Mouse (Mus musculus): ENCODE measurements around the gene Tcf21. TPM values are rescaled to one million over a fixed set of nuclear protein-coding genes. Genes with fewer than 3 reads are reported as not detected.

Tcf21 gene
- polyA plus RNA-seq, 1 experiment from 2014 or later = 0.22 TPM

GRCm38 (mm10) chr10:22817976-22818375 is 2.0 kb downstream of the Tcf21 start:
- no peak overlapping the region for H3K9ac ChIP-seq (replicated peaks; ENCODE audit: low read depth, low read length)
- H3K27ac ChIP-seq (ENCODE audit: low read length) = no peak overlapping the region
- no peak for ATAC-seq
- peaks cover 6% of the 10 kb centered on the region for H3K4me1 ChIP-seq (replicated peaks; ENCODE audit: control insufficient read depth, insufficient read depth, low read length)
- WGBS = 2% methylated on average over 4 of the region's 4 CpGs
- H3K27me3 ChIP-seq (replicated peaks; ENCODE audit: control insufficient read depth, insufficient read depth, low read length) = peaks cover 70% of the 10 kb centered on the region
- no peak overlapping the region for H3K4me2 ChIP-seq (ENCODE audit: low read length)
- no peaks in the 10 kb centered on the region for H3K9me3 ChIP-seq (ENCODE audit: control insufficient read depth, low read length)
- H3K36me3 ChIP-seq (ENCODE audit: control insufficient read depth, insufficient read depth) = no peaks in the 10 kb centered on the region
- no peak overlapping the region for H3K4me3 ChIP-seq (replicated peaks; ENCODE audit: low read length)

GRCm38 (mm10) chr10:22817561-22817960 is 2.4 kb downstream of the Tcf21 start:
- no peak overlapping the region for H3K9ac ChIP-seq (replicated peaks; ENCODE audit: low read depth, low read length)
- peaks cover 6% of the 10 kb centered on the region for H3K4me1 ChIP-seq (replicated peaks; ENCODE audit: control insufficient read depth, insufficient read depth, low read length)
- H3K4me3 ChIP-seq (replicated peaks; ENCODE audit: low read length) = no peak overlapping the region
- 1% methylated on average over 18 of the region's 18 CpGs for WGBS
- peaks cover 67% of the 10 kb centered on the region for H3K27me3 ChIP-seq (replicated peaks; ENCODE audit: control insufficient read depth, insufficient read depth, low read length)
- H3K27ac ChIP-seq (ENCODE audit: low read length) = no peak overlapping the region
- H3K9me3 ChIP-seq (ENCODE audit: control insufficient read depth, low read length) = no peaks in the 10 kb centered on the region
- no peak overlapping the region for H3K4me2 ChIP-seq (ENCODE audit: low read length)
- no peaks in the 10 kb centered on the region for H3K36me3 ChIP-seq (ENCODE audit: control insufficient read depth, insufficient read depth)
- no peak for ATAC-seq

GRCm38 (mm10) chr10:22816237-22816762 is 3.7 kb downstream of the Tcf21 start:
- Histone ChIP-seq H3K4me2 (ENCODE audit: low read length) (no peak overlapping the region), H3K27ac (ENCODE audit: low read length) (no peak overlapping the region), H3K9ac (replicated peaks; ENCODE audit: low read depth, low read length) (no peak overlapping the region), H3K9me3 (ENCODE audit: control insufficient read depth, low read length) (no peaks in the 10 kb centered on the region), H3K36me3 (ENCODE audit: control insufficient read depth, insufficient read depth) (no peaks in the 10 kb centered on the region), H3K27me3 (replicated peaks; ENCODE audit: control insufficient read depth, insufficient read depth, low read length) (peaks cover 70% of the 10 kb centered on the region), H3K4me1 (replicated peaks; ENCODE audit: control insufficient read depth, insufficient read depth, low read length) (peaks cover 6% of the 10 kb centered on the region), H3K4me3 (replicated peaks; ENCODE audit: low read length) (no peak overlapping the region)
- ATAC-seq = no peak
- WGBS = 1% methylated on average over 28 of the region's 28 CpGs

GRCm38 (mm10) chr10:22815461-22816236 is 4.3 kb downstream of the Tcf21 start:
- Histone ChIP-seq H3K4me2 (ENCODE audit: low read length) (no peak overlapping the region), H3K27ac (ENCODE audit: low read length) (no peak overlapping the region), H3K9me3 (ENCODE audit: control insufficient read depth, low read length) (no peaks in the 10 kb centered on the region), H3K4me1 (replicated peaks; ENCODE audit: control insufficient read depth, insufficient read depth, low read length) (peaks cover 6% of the 10 kb centered on the region), H3K36me3 (ENCODE audit: control insufficient read depth, insufficient read depth) (no peaks in the 10 kb centered on the region), H3K27me3 (replicated peaks; ENCODE audit: control insufficient read depth, insufficient read depth, low read length) (peaks cover 68% of the 10 kb centered on the region), H3K9ac (replicated peaks; ENCODE audit: low read depth, low read length) (no peak overlapping the region), H3K4me3 (replicated peaks; ENCODE audit: low read length) (no peak overlapping the region)
- under 1% methylated on average over 19 of the region's 19 CpGs for WGBS
- no peak for ATAC-seq

- WGBS = 0% methylated on average over 2 of the region's 2 CpGs
- no peak for ATAC-seq
Measured at GRCm38 (mm10) chr10:22814771-22815170, 5.2 kb downstream of the Tcf21 start.

GRCm38 (mm10) chr10:22814294-22814693 is 5.7 kb downstream of the Tcf21 start:
- Histone ChIP-seq H3K9me3 (ENCODE audit: control insufficient read depth, low read length) (no peaks in the 10 kb centered on the region), H3K4me1 (replicated peaks; ENCODE audit: control insufficient read depth, insufficient read depth, low read length) (peaks cover 6% of the 10 kb centered on the region), H3K4me3 (replicated peaks; ENCODE audit: low read length) (no peak overlapping the region), H3K4me2 (ENCODE audit: low read length) (no peak overlapping the region), H3K9ac (replicated peaks; ENCODE audit: low read depth, low read length) (no peak overlapping the region), H3K27me3 (replicated peaks; ENCODE audit: control insufficient read depth, insufficient read depth, low read length) (peaks cover 68% of the 10 kb centered on the region), H3K27ac (ENCODE audit: low read length) (no peak overlapping the region), H3K36me3 (ENCODE audit: control insufficient read depth, insufficient read depth) (no peaks in the 10 kb centered on the region)
- under 1% methylated on average over 4 of the region's 8 CpGs for WGBS
- ATAC-seq = no peak

More at GRCm38 (mm10) chr10:22814771-22815170, 5.2 kb downstream of the Tcf21 start:
- no peak overlapping the region for H3K4me2 ChIP-seq (ENCODE audit: low read length)
- H3K4me1 ChIP-seq (replicated peaks; ENCODE audit: control insufficient read depth, insufficient read depth, low read length) = peaks cover 6% of the 10 kb centered on the region
- peaks cover 68% of the 10 kb centered on the region for H3K27me3 ChIP-seq (replicated peaks; ENCODE audit: control insufficient read depth, insufficient read depth, low read length)
- no peak overlapping the region for H3K27ac ChIP-seq (ENCODE audit: low read length)
- no peaks in the 10 kb centered on the region for H3K36me3 ChIP-seq (ENCODE audit: control insufficient read depth, insufficient read depth)
- no peak overlapping the region for H3K4me3 ChIP-seq (replicated peaks; ENCODE audit: low read length)
- H3K9ac ChIP-seq (replicated peaks; ENCODE audit: low read depth, low read length) = no peak overlapping the region
- H3K9me3 ChIP-seq (ENCODE audit: control insufficient read depth, low read length) = no peaks in the 10 kb centered on the region

GRCm38 (mm10) chr10:22813317-22813960 is 6.5 kb downstream of the Tcf21 start:
- peaks cover 64% of the 10 kb centered on the region for H3K27me3 ChIP-seq (replicated peaks; ENCODE audit: control insufficient read depth, insufficient read depth, low read length)
- H3K36me3 ChIP-seq (ENCODE audit: control insufficient read depth, insufficient read depth) = no peaks in the 10 kb centered on the region
- H3K4me3 ChIP-seq (replicated peaks; ENCODE audit: low read length) = no peak overlapping the region
- no peak overlapping the region for H3K9ac ChIP-seq (replicated peaks; ENCODE audit: low read depth, low read length)
- no peaks in the 10 kb centered on the region for H3K9me3 ChIP-seq (ENCODE audit: control insufficient read depth, low read length)
- 0 out of 2 replicates have a peak, but pooled peaks have one; percentile 36 for ATAC-seq
- H3K27ac ChIP-seq (ENCODE audit: low read length) = no peak overlapping the region
- peaks cover 3% of the 10 kb centered on the region for H3K4me1 ChIP-seq (replicated peaks; ENCODE audit: control insufficient read depth, insufficient read depth, low read length)
- no peak overlapping the region for H3K4me2 ChIP-seq (ENCODE audit: low read length)
- WGBS = under 1% methylated on average over 18 of the region's 18 CpGs

- Histone ChIP-seq H3K4me3 (replicated peaks; ENCODE audit: low read length) (no peak overlapping the region), H3K9me3 (ENCODE audit: control insufficient read depth, low read length) (no peaks in the 10 kb centered on the region), H3K36me3 (ENCODE audit: control insufficient read depth, insufficient read depth) (no peaks in the 10 kb centered on the region), H3K4me2 (ENCODE audit: low read length) (no peak overlapping the region), H3K9ac (replicated peaks; ENCODE audit: low read depth, low read length) (no peak overlapping the region), H3K27me3 (replicated peaks; ENCODE audit: control insufficient read depth, insufficient read depth, low read length) (peaks cover 55% of the 10 kb centered on the region), H3K27ac (ENCODE audit: low read length) (no peak overlapping the region), H3K4me1 (replicated peaks; ENCODE audit: control insufficient read depth, insufficient read depth, low read length) (peaks cover 3% of the 10 kb centered on the region)
- ATAC-seq = no peak
- WGBS = 7% methylated on average over 12 of the region's 12 CpGs
Measured at GRCm38 (mm10) chr10:22811921-22812320, 8.1 kb downstream of the Tcf21 start.

- no peak overlapping the region for H3K27ac ChIP-seq (ENCODE audit: low read length)
- no peak overlapping the region for H3K4me3 ChIP-seq (replicated peaks; ENCODE audit: low read length)
- H3K27me3 ChIP-seq (replicated peaks; ENCODE audit: control insufficient read depth, insufficient read depth, low read length) = no peaks in the 10 kb centered on the region
- WGBS = 65% methylated on average over 3 of the region's 3 CpGs
- no peaks in the 10 kb centered on the region for H3K4me1 ChIP-seq (replicated peaks; ENCODE audit: control insufficient read depth, insufficient read depth, low read length)
- no peaks in the 10 kb centered on the region for H3K9me3 ChIP-seq (ENCODE audit: control insufficient read depth, low read length)
- H3K4me2 ChIP-seq (ENCODE audit: low read length) = no peak overlapping the region
- no peaks in the 10 kb centered on the region for H3K36me3 ChIP-seq (ENCODE audit: control insufficient read depth, insufficient read depth)
- no peak for ATAC-seq
- H3K9ac ChIP-seq (replicated peaks; ENCODE audit: low read depth, low read length) = no peak overlapping the region
Measured at GRCm38 (mm10) chr10:22782684-22783083, 37.3 kb downstream of the Tcf21 start.
